Comparison of ENCODE assay signal across 9 mouse cellular contexts in genomic region chr2:22744876-22745275, GRCm38 (mm10). TPM values are rescaled to one million over a fixed set of nuclear protein-coding genes. Genes with fewer than 3 reads are reported as not detected.
DNase-seq lines count a peak whose midpoint lies in the region; ATAC-seq and TF ChIP-seq lines count a peak whose summit lies in the region.
"Had no signal": no experiment of that assay in that cellular context is flagged by ENCODE, and none has a peak within 500 bp of the region (broad histone marks: within the 10 kb centered on the region; RNA-seq: fewer than 3 reads in every experiment).

No protein-coding gene starts in this region.

- peaks cover 6% of the 10 kb centered on the region for H3K27me3 ChIP-seq in Patski
- H3K27me3 ChIP-seq in limb, embryonic 11.5 days (ENCODE audit: control insufficient read depth, insufficient read depth, low read length), result no peaks in the 10 kb centered on the region
- H3K27me3 ChIP-seq: heart, embryonic 15.5 days had no signal

- H3K4me1 ChIP-seq in lung, adult 2 months (ENCODE audit: control insufficient read depth, insufficient read depth, low read length), result no peaks in the 10 kb centered on the region
- H3K4me1 ChIP-seq in limb, embryonic 11.5 days (ENCODE audit: control insufficient read depth, insufficient read depth, low read length), result no peaks in the 10 kb centered on the region
- H3K4me1 ChIP-seq: heart, embryonic 15.5 days had no signal

- no peak for TF ChIP-seq CTCF in lung, adult 2 months (IDR thresholded peaks at IDR 0.05; ENCODE audit: insufficient read depth, low read length)
- TF ChIP-seq CTCF in Patski (IDR thresholded peaks at IDR 0.05), result no peak

- H3K9ac ChIP-seq in limb, embryonic 11.5 days (ENCODE audit: low read length), result no peak overlapping the region
- H3K9ac ChIP-seq: heart, embryonic 15.5 days had no signal

- TF ChIP-seq POLR2A in lung, adult 2 months (IDR thresholded peaks at IDR 0.05; ENCODE audit: borderline replicate concordance, extremely low read depth, low read depth, low read length), result no peak

- H3K4me2 ChIP-seq in limb, embryonic 11.5 days (ENCODE audit: low read depth, severe bottlenecking), result no peak overlapping the region
- H3K4me2 ChIP-seq: heart, embryonic 15.5 days had no signal

- no peak for ATAC-seq in Patski
- no peak for ATAC-seq in limb, embryonic 11.5 days (ENCODE audit: insufficient number of reproducible peaks, low FRiP score, low TSS enrichment, low read depth)

- in situ Hi-C loops in Patski (cut with MboI; ENCODE audit: low pct_unique_long_range_greater_than_20kb), result no loop called here

- 8% methylated on average over 19 of the region's 19 CpGs for WGBS in lung, adult 2 months
- 2% methylated on average over 19 of the region's 19 CpGs for WGBS in limb, embryonic 11.5 days

- POLR2A ChIA-PET in Patski (lab: Charles Lee), result no interaction called here

- H3K27ac ChIP-seq in limb, embryonic 11.5 days (replicated peaks; ENCODE audit: low read depth, low read length), result no peak overlapping the region
- H3K27ac ChIP-seq: heart, embryonic 15.5 days had no signal

- CTCF ChIA-PET in Patski (lab: Charles Lee), result no interaction called here

- H3K4me3 ChIP-seq in lung, adult 2 months (replicated peaks; ENCODE audit: extremely low read depth, low read depth, low read length), result peak overlapping the region; percentile 1
- no peak overlapping the region for H3K4me3 ChIP-seq in limb, embryonic 11.5 days (ENCODE audit: low read depth, low read length)
- H3K4me3 ChIP-seq: heart, embryonic 15.5 days had no signal

- intact Hi-C loops in heart, postnatal 36 days (cut with DNase I), result no loop called here

- peak; percentile 27 for DNase-seq in cerebellum, postnatal 10 days
- no peak for DNase-seq in cerebellum, adult 9-11 months
- no peak for DNase-seq in lung, adult 2 months
- DNase-seq in lung, postnatal 4 days, result no peak
- peak; percentile 47 for DNase-seq in Patski (ENCODE audit: low read depth, low spot score)
- DNase-seq in limb, embryonic 11.5 days (ENCODE audit: low spot score), result peak; percentile 66
- DNase-seq in urinary bladder, postnatal 25 days (ENCODE audit: low spot score), result no peak
- DNase-seq in heart, postnatal 36 days, result no peak

- no peaks in the 10 kb centered on the region for H3K9me3 ChIP-seq in limb, embryonic 11.5 days (ENCODE audit: control insufficient read depth, low read length)
- H3K9me3 ChIP-seq: heart, embryonic 15.5 days had no signal

- H3K36me3 ChIP-seq in limb, embryonic 11.5 days (ENCODE audit: control insufficient read depth, insufficient read depth, low read length), result no peaks in the 10 kb centered on the region
- H3K36me3 ChIP-seq: heart, embryonic 15.5 days had no signal

RNA-seq across cellular contexts. Expression of gene Apbb1ip, which starts 29.0 kb away (rescaled TPM):
- 5.5 and 6.1 TPM in 2 replicates for polyA plus RNA-seq in lung, adult 2 months (2012; rRNA removed)
- not detected for polyA plus RNA-seq in Patski (2021)
- 0.35 and 0.77 TPM in 2 replicates for polyA plus RNA-seq in limb, embryonic 11.5 days (2014; fragmentation: Nextera tagmentation; extraction: Ambion mirVana)
- 1 to 10 TPM; 4.0 to 4.5 TPM for total RNA-seq in heart, postnatal 36 days (2021)

Comparison
In these comparisons a context has a peak if more than half of its experiments do, and no peak if none do; other contexts are left out.
1. DNase-seq: peak in cerebellum, postnatal 10 days (2 of 2), Patski (single experiment) and limb, embryonic 11.5 days (single experiment); none in cerebellum, adult 9-11 months (single experiment), lung, adult 2 months (single experiment), lung, postnatal 4 days (0 of 2), urinary bladder, postnatal 25 days (single experiment) and heart, postnatal 36 days (0 of 2).